Mouse (Mus musculus): ENCODE measurements around the gene Tnrc6b. TPM values are rescaled to one million over a fixed set of nuclear protein-coding genes. Genes with fewer than 3 reads are reported as not detected.

Tnrc6b gene
- total RNA-seq (2021), result 10 to 100 TPM; 51.5 to 68.8 TPM
- long read RNA-seq, experiment 1, full-length matches to known transcripts, result 2 of 11 reads
- long read RNA-seq, experiment 1, partial matches to known transcripts, result 1 of 11 reads
- long read RNA-seq, experiment 1, other reads (novel, unspliced or antisense), result 8 of 11 reads
- long read RNA-seq, experiment 2, partial matches to known transcripts, result 2 of 4 reads
- long read RNA-seq, experiment 2, other reads (novel, unspliced or antisense), result 2 of 4 reads

- DNase-seq, result peak; percentile 98
Observed at GRCm38 (mm10) chr15:80710608-80711363, at the start of gene Tnrc6b. Gene Tnrc6b (plus strand): TSS chr15:80711313.

GRCm38 (mm10) chr15:80664444-80664843 is 46.7 kb upstream of the Tnrc6b start:
- no peak for DNase-seq

- peak; percentile 43 for DNase-seq
Observed at GRCm38 (mm10) chr15:80671295-80672252, 39.5 kb upstream of the Tnrc6b start, which contains the start of gene Fam83f. Gene Fam83f (plus strand): TSS chr15:80671847.

GRCm38 (mm10) chr15:80672810-80673209 is 38.3 kb upstream of the Tnrc6b start:
- no peak for DNase-seq

GRCm38 (mm10) chr15:80673337-80674095 is 37.6 kb upstream of the Tnrc6b start:
- no peak for DNase-seq

- DNase-seq, result no peak
Observed at GRCm38 (mm10) chr15:80674700-80675099, 36.4 kb upstream of the Tnrc6b start.

GRCm38 (mm10) chr15:80679515-80680215 is 31.4 kb upstream of the Tnrc6b start:
- no peak for DNase-seq

GRCm38 (mm10) chr15:80680347-80681030 is 30.6 kb upstream of the Tnrc6b start:
- no peak for DNase-seq

- no peak for DNase-seq
Observed at GRCm38 (mm10) chr15:80681466-80681881, 29.6 kb upstream of the Tnrc6b start.

- no peak for DNase-seq
Observed at GRCm38 (mm10) chr15:80682343-80682742, 28.8 kb upstream of the Tnrc6b start.

- DNase-seq, result no peak
Observed at GRCm38 (mm10) chr15:80683151-80683550, 28.0 kb upstream of the Tnrc6b start.

GRCm38 (mm10) chr15:80683990-80684389 is 27.1 kb upstream of the Tnrc6b start:
- DNase-seq, result no peak

GRCm38 (mm10) chr15:80684786-80685602 is 26.1 kb upstream of the Tnrc6b start:
- no peak for DNase-seq

GRCm38 (mm10) chr15:80685603-80685895 is 25.6 kb upstream of the Tnrc6b start:
- DNase-seq, result no peak

- no peak for DNase-seq
Observed at GRCm38 (mm10) chr15:80688536-80688935, 22.6 kb upstream of the Tnrc6b start.

- DNase-seq, result no peak
Observed at GRCm38 (mm10) chr15:80693492-80693891, 17.6 kb upstream of the Tnrc6b start.

GRCm38 (mm10) chr15:80694125-80694910 is 16.8 kb upstream of the Tnrc6b start:
- DNase-seq, result peak; percentile 66

GRCm38 (mm10) chr15:80697564-80697963 is 13.5 kb upstream of the Tnrc6b start:
- DNase-seq, result no peak

Data from gastrocnemius, postnatal 10 days (tissue).